Mouse (Mus musculus) midbrain, embryonic 13.5 days (tissue): ENCODE results near the gene Col19a1. TPM values are rescaled to one million over a fixed set of nuclear protein-coding genes. Genes with fewer than 3 reads are reported as not detected.

ENCODE experiments used
- ATAC-seq: fragments of 200-750 bp; cut with Nextera tagmentation; 2 replicates; pipeline ENCODE4 v1.8.0; 2017; ENCODE audit warnings: mild to moderate bottlenecking, moderate TSS enrichment, moderate library complexity
- H3K27ac ChIP-seq: fragments of 300-500 bp; sonication (generic); 2 replicates; pipeline ENCODE4 v1.5.1; 2015; ENCODE audit warnings: inconsistent platforms, mild to moderate bottlenecking, moderate library complexity
- H3K27me3 ChIP-seq: fragments of 300-500 bp; sonication (generic); 2 replicates; pipeline ENCODE4 v1.6.1; 2015; ENCODE audit warnings: mild to moderate bottlenecking, inconsistent platforms
- H3K36me3 ChIP-seq: fragments of 300-500 bp; sonication (generic); 2 replicates; pipeline ENCODE4 v1.6.1; 2015; ENCODE audit warnings: mild to moderate bottlenecking, inconsistent platforms
- H3K4me1 ChIP-seq: fragments of 300-500 bp; sonication (generic); replicated peaks from 2 replicates; pipeline ENCODE4 v1.6.1; 2015; ENCODE audit warnings: inconsistent platforms
- H3K4me2 ChIP-seq: fragments of 300-500 bp; sonication (generic); replicated peaks from 2 replicates; pipeline ENCODE4 v1.6.1; 2015; ENCODE audit warnings: moderate library complexity, mild to moderate bottlenecking, inconsistent platforms
- H3K4me3 ChIP-seq: fragments of 300-500 bp; sonication (generic); replicated peaks from 2 replicates; pipeline ENCODE4 v1.5.1; 2015; ENCODE audit warnings: mild to moderate bottlenecking, inconsistent platforms
- H3K9ac ChIP-seq: fragments of 300-500 bp; sonication (generic); replicated peaks from 2 replicates; pipeline ENCODE4 v1.6.1; 2015; ENCODE audit warnings: mild to moderate bottlenecking, inconsistent platforms
- H3K9me3 ChIP-seq: fragments of 300-500 bp; sonication (generic); 2 replicates; pipeline ENCODE4 v1.6.1; 2016; ENCODE audit warnings: mild to moderate bottlenecking, inconsistent platforms
- WGBS: fragments of 180-500 bp; shearing (Covaris S2); methylation state at CpG from one replicate; pipeline ENCODE4 v1.1.7; 2015; 5-methylcytosine and 5-hydroxymethylcytosine counted together
- polyA plus RNA-seq: library from polyadenylated mRNA; unstranded; fragments of >200 nt; fragmentation: Nextera tagmentation; extraction: Ambion mirVana; gene quantifications from 2 replicates; pipeline ENCODE4 v1.2.1, GENCODE M21; 2015

Col19a1 gene
- polyA plus RNA-seq, 1 experiment from 2014 or later: 0.86 TPM

DNA sequence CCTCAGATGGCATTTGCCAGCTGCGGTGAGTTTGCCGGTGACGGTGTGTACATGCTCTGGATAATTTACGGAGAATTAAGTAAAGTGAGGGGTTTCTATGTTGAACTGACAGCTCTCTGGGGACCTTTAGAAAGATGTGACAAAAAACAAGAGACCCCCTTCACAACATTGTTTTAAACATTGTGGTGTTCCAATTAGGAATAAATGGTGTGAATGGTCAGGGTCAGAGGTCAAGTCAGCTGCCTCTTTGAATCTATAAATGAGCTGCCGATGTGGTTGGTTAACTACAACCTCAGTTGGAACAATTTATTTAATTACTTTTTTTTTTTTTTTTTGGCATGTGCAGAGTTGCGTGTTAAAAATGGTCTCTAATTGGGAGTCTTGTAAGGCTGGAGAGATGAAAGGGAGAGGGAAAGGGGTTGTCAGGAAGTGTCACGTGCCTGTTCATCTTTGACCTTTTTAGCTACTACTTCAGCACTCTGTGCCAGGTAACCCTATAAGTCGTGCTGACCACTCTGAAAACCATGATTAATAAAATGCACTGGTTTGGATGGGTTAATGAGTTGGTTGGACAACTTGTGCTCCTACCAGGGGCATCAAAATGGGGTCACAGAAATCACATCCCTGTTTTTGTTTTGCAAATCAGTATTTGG, 347.1 kb downstream of the Col19a1 start:
- H3K4me2 ChIP-seq: no peak overlapping the region
- no peaks in the 10 kb centered on the region for H3K4me1 ChIP-seq
- H3K27ac ChIP-seq: no peak overlapping the region
- no peaks in the 10 kb centered on the region for H3K9me3 ChIP-seq
- WGBS: 20% methylated on average over 8 of the region's 8 CpGs
- no peaks in the 10 kb centered on the region for H3K27me3 ChIP-seq
- no peak for ATAC-seq
- H3K9ac ChIP-seq: no peak overlapping the region
- no peak overlapping the region for H3K4me3 ChIP-seq
- no peaks in the 10 kb centered on the region for H3K36me3 ChIP-seq

DNA sequence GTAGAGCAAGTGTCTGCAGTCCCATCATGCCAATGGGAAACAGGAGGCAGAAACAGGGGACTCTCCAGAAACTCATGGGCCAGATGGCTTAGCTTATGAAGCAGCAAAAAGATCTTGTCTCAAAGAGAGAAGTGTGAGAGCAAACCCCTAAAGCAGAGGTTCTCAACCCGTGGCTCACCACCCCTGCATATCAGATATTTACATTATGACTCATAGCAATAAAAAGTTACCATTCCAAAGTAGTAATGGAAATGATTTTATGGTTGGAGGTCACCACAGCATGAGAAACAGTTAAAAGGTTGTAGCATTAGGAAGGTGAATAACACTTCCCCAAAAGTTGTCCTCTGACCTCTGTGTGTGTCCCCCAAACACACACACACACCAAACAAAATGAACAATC, 350.9 kb downstream of the Col19a1 start:
- WGBS: 70% methylated on average over 1 of the region's 1 CpGs
- ATAC-seq: no peak
- H3K4me1 ChIP-seq: no peaks in the 10 kb centered on the region
- H3K27ac ChIP-seq: no peak overlapping the region
- no peak overlapping the region for H3K4me2 ChIP-seq
- no peaks in the 10 kb centered on the region for H3K36me3 ChIP-seq
- H3K9ac ChIP-seq: no peak overlapping the region
- H3K27me3 ChIP-seq: no peaks in the 10 kb centered on the region
- H3K4me3 ChIP-seq: no peak overlapping the region
- no peaks in the 10 kb centered on the region for H3K9me3 ChIP-seq

- Histone ChIP-seq H3K27ac (no peak overlapping the region), H3K4me1 (peaks cover 6% of the 10 kb centered on the region; the same call in 1 of the 2 replicates), H3K27me3 (no peaks in the 10 kb centered on the region), H3K4me2 (no peak overlapping the region), H3K36me3 (no peaks in the 10 kb centered on the region), H3K9me3 (no peaks in the 10 kb centered on the region), H3K4me3 (no peak overlapping the region), H3K9ac (no peak overlapping the region)
- 47% methylated on average over 3 of the region's 3 CpGs for WGBS
- no peak for ATAC-seq
These were observed 355.6 kb downstream of the Col19a1 start for GRCm38 (mm10) chr1:24231504-24232270.

DNA sequence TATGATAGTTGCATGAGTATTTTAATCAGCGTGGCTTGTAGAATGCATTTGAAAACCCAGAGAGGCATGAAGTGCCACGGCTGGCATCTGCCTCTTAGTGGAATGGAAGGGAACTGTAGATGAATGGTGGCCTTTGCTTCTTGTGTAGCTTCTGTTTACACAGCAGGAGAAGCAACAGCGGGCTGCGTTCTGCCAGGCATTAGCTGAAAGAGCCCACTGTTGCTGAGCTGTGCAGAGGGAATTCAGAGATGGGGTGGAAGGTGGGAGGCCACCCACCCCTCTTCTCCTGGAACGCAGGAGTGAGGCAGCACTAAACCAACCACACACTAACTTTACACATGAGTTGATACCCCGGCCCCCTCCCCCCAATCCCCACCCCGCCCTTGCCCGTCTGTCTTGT, 356.8 kb downstream of the Col19a1 start:
- Histone ChIP-seq H3K27ac (no peak overlapping the region), H3K4me1 (peaks cover 6% of the 10 kb centered on the region; the same call in 1 of the 2 replicates), H3K4me3 (no peak overlapping the region), H3K9ac (no peak overlapping the region), H3K9me3 (no peaks in the 10 kb centered on the region), H3K27me3 (no peaks in the 10 kb centered on the region), H3K36me3 (no peaks in the 10 kb centered on the region), H3K4me2 (no peak overlapping the region)
- WGBS: 37% methylated on average over 8 of the region's 8 CpGs
- peak; percentile 82; the same call in 1 of the 2 replicates for ATAC-seq

GRCm38 (mm10) chr1:24229552-24229951, 357.7 kb downstream of the Col19a1 start:
- Histone ChIP-seq H3K9me3 (no peaks in the 10 kb centered on the region), H3K36me3 (no peaks in the 10 kb centered on the region), H3K4me2 (no peak overlapping the region), H3K27ac (no peak overlapping the region), H3K9ac (no peak overlapping the region), H3K4me1 (peaks cover 6% of the 10 kb centered on the region; the same call in 1 of the 2 replicates), H3K4me3 (no peak overlapping the region), H3K27me3 (no peaks in the 10 kb centered on the region)
- 91% methylated on average over 1 of the region's 1 CpGs for WGBS
- ATAC-seq: no peak

- H3K4me3 ChIP-seq: no peak overlapping the region
- 90% methylated on average over 6 of the region's 6 CpGs for WGBS
- no peak for ATAC-seq
These were observed 360.1 kb downstream of the Col19a1 start for GRCm38 (mm10) chr1:24226941-24227711.

GRCm38 (mm10) chr1:24225825-24226526, 361.3 kb downstream of the Col19a1 start:
- peak; percentile 51; the same call in 1 of the 2 replicates for ATAC-seq

More at GRCm38 (mm10) chr1:24226941-24227711, 360.1 kb downstream of the Col19a1 start:
- peaks cover 6% of the 10 kb centered on the region; the same call in 1 of the 2 replicates for H3K4me1 ChIP-seq
- no peak overlapping the region for H3K4me2 ChIP-seq
- H3K36me3 ChIP-seq: no peaks in the 10 kb centered on the region
- no peaks in the 10 kb centered on the region for H3K9me3 ChIP-seq
- H3K27me3 ChIP-seq: no peaks in the 10 kb centered on the region
- no peak overlapping the region for H3K9ac ChIP-seq
- H3K27ac ChIP-seq: no peak overlapping the region

DNA sequence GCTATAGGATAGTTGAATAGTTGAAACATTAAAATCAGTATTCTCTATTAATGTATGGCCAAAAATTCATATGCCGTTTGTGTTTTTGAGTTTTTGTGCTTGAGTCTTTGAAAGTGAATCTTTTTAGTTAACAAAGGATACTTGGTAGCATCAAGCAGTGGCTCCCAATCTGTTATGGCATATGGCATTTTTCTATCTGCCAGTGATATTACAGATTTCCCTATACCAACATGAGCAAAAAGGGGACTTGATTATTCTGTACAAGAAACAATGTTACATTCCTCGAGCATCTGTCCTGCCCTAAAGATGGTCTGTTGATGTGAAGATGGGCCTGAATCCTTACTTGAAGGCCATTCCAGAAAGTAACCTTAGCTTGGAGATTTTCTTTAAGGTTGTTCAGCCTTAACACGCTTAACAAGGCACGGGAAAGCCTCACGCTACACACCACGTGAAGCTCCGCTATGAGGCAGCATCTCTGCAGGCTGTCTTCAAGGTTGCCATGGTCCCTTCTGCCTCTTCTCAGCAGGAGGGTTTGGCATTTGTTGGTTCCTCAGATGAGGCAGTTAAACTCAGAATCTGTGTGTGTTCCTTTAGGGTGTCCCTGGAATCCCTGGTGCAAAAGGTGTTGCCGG, 364.2 kb downstream of the Col19a1 start:
- no peak for ATAC-seq
- 83% methylated on average over 8 of the region's 8 CpGs for WGBS
- H3K4me1 ChIP-seq: peaks cover 6% of the 10 kb centered on the region; the same call in 1 of the 2 replicates
- no peaks in the 10 kb centered on the region for H3K36me3 ChIP-seq
- no peak overlapping the region for H3K4me3 ChIP-seq
- H3K27ac ChIP-seq: no peak overlapping the region
- H3K4me2 ChIP-seq: no peak overlapping the region
- no peak overlapping the region for H3K9ac ChIP-seq
- H3K27me3 ChIP-seq: no peaks in the 10 kb centered on the region
- H3K9me3 ChIP-seq: no peaks in the 10 kb centered on the region

More at GRCm38 (mm10) chr1:24225825-24226526, 361.3 kb downstream of the Col19a1 start:
- Histone ChIP-seq H3K4me2 (no peak overlapping the region), H3K9ac (no peak overlapping the region), H3K9me3 (no peaks in the 10 kb centered on the region), H3K4me3 (no peak overlapping the region), H3K4me1 (peaks cover 6% of the 10 kb centered on the region; the same call in 1 of the 2 replicates), H3K36me3 (no peaks in the 10 kb centered on the region), H3K27ac (no peak overlapping the region), H3K27me3 (no peaks in the 10 kb centered on the region)
- 82% methylated on average over 4 of the region's 4 CpGs for WGBS

DNA sequence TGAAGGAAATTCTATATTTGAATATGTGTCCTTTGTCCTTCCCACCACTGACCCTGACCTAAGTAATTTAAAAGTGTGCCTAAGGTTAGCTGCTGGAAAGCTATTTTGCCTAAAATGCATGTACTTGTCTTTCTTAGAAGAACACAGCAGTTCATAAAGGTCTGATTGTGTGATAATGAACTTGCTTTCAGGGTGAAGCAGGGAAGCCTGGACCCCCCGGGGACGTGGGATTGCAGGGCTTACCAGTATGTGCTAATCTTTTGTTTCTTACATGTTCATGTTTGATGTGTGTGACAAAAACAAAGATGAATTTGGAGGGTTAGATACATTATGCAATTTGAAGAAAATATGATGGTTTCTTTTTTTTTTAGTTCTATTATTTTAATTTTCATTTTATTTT, 365.0 kb downstream of the Col19a1 start:
- Histone ChIP-seq H3K9ac (no peak overlapping the region), H3K27me3 (no peaks in the 10 kb centered on the region), H3K4me2 (no peak overlapping the region), H3K4me1 (peaks cover 6% of the 10 kb centered on the region; the same call in 1 of the 2 replicates), H3K9me3 (no peaks in the 10 kb centered on the region), H3K36me3 (no peaks in the 10 kb centered on the region), H3K4me3 (no peak overlapping the region), H3K27ac (no peak overlapping the region)
- WGBS: 76% methylated on average over 2 of the region's 2 CpGs
- no peak for ATAC-seq

GRCm38 (mm10) chr1:24219041-24219440, 368.2 kb downstream of the Col19a1 start:
- 0 out of 2 replicates have a peak overlapping the region, but pooled peaks have one; percentile 12 for H3K4me2 ChIP-seq
- no peak overlapping the region for H3K9ac ChIP-seq
- H3K4me1 ChIP-seq: peaks cover 6% of the 10 kb centered on the region; the same call in 1 of the 2 replicates
- 16% methylated on average over 6 of the region's 6 CpGs for WGBS
- no peaks in the 10 kb centered on the region for H3K9me3 ChIP-seq
- ATAC-seq: peak; percentile 93
- no peak overlapping the region for H3K27ac ChIP-seq
- no peak overlapping the region for H3K4me3 ChIP-seq
- H3K36me3 ChIP-seq: no peaks in the 10 kb centered on the region
- H3K27me3 ChIP-seq: no peaks in the 10 kb centered on the region
